Mouse (Mus musculus) left cerebral cortex, postnatal 36 days (tissue): ENCODE data around the gene Hltf. TPM values are rescaled to one million over a fixed set of nuclear protein-coding genes. Genes with fewer than 3 reads are reported as not detected.

ENCODE experiments used
- DNase-seq, 2 experiments: peaks; one replicate each; pipeline ENCODE4 v3.0.0; 2021 to 2022; ENCODE audit warnings: low spot score in 2 of 2, mixed read lengths in 1 of 2
- intact Hi-C: fragments of 180-260 bp; cut with DNase I; formaldehyde crosslinking; loops from one replicate; pipeline ENCODE4 v1.15.1; 2025
- total RNA-seq, 2 experiments: library from RNA; stranded (reverse); gene quantifications; 2 replicates each; pipeline ENCODE4 v1.2.3; 2021

Gene Hltf
- total RNA-seq, 2 experiments from 2014 or later = 16.2 to 23.9 TPM

DNA sequence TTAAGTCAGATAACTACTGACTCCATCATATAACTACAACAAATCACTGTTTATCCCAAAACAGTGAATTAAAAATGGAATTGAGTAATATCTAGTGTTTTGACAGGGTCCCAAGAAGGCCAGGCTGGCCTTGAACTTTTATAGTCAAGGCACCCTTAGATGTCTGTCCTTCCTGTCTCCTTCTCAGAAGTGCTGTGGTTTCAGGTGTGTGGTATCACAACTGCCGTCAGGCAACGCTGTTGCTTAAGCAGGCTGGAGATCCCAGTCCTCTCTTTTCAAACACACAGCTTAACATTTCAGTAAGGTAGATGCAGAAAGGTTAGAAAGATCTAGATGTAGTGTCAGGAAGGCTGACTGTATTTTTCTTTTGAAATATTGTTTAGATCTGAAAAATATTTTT is 84.5 kb downstream of the Hltf start:
- intact Hi-C loops = no loop called here
- no peak for DNase-seq

DNA sequence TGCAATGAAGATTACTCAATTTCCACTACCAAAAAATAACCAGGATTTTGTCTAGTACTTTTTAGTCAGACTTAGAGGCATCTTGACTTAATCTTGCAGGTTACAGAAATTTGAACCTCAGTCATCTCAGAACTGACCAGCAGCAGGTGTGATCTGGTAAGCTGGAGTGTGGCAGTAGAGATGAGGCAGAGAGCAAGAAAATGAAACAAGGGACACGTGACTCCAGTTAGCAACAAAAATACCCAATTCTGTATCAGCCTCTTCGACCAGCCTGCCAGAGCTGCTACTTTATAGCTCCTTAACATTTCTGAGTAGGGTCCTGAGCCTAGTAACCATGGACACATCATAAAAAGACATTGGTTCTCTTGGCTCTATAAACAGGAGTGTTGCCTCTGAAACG is 85.0 kb downstream of the Hltf start:
- intact Hi-C loops = no loop called here

DNA sequence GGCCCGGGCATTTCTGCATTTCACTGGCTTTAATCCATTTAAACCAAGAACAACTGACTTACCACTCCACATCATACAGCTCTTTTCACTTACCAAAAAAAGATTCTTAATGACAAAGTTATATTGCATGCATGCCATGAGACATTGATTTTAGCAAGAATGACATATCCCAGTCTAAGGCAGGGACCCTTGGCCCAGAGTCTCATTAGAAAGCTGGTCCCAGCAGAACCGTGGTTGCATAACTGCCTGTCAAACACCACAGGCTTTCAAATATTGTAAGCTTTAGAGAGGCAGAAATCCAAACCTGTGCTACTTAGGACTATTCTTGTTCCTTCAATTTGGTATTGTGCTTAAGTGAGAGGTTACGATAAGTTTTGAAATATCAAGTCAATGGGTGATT is 86.1 kb downstream of the Hltf start:
- intact Hi-C loops = no loop called here

More for the DNA sequence above, 85.0 kb downstream of the Hltf start:
- DNase-seq = no peak

GRCm38 (mm10) chr3:20144401-20144800 is 86.8 kb downstream of the Hltf start:
- no peak for DNase-seq
- intact Hi-C loops = no loop called here

More for the DNA sequence above, 86.1 kb downstream of the Hltf start:
- DNase-seq = no peak

DNA sequence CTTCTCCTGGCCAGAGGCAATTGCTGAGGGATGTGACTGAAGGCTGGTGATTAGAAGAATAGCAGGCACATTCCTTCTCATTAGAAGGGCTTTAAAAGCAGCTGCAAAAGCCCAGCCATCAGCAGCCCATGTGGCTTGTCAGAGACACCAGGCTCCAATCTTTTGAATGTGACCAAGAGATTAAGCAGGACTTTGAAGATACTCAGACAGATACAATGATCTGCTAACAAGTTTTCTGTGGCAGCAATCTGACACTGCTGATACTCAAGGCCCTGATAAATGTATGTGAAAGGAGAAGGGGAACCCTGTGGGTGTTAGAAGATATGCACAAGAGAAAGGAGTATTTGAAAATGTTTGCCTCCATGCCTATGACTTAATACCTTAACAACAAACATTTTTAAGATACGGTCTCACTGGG is 88.1 kb downstream of the Hltf start:
- no peak for DNase-seq
- intact Hi-C loops = no loop called here

DNA sequence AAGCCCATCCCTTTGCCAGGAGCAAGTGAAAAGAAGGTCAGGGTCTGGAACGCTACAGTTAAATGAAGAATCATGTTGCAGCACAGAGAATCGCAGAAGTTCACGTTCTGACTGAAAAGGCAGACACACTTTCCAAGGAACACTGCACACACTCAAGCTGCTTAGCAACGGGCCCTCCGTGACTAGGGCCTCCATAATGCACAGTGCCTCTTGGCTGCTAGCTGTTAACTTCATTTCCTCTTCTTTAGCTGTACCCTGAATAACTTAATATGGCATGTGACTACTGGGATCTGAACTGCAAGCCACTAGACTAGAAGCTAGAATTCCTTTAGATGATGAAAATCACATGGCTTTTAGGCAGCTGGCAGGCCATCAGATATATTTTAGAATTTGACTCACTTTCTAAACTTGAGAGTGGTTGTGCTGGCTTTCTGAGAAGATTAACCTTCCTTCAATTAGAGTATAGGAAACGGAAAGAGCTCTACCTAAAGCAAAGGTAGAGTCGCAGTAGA is 89.3 kb downstream of the Hltf start:
- DNase-seq = no peak
- intact Hi-C loops = no loop called here

DNA sequence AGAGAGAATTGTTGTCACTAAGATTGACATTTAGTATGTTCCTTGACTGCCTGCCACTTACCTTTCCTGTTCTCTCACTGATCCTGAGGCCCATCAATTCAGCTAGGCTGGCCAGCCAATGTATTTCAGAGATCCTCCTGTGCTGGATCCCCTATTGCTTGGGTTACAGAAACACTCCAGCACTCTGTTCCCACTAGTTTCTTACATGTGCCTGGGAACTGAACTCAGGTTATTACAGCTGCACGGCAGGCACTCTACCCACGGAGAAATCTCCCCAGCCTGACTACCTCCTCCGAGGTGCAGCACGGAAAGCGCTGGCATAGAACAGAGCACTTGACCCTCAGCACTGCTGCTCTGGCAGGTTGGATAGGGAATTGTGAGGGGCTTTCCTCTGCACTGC is 90.0 kb downstream of the Hltf start:
- intact Hi-C loops = no loop called here
- no peak for DNase-seq

DNA sequence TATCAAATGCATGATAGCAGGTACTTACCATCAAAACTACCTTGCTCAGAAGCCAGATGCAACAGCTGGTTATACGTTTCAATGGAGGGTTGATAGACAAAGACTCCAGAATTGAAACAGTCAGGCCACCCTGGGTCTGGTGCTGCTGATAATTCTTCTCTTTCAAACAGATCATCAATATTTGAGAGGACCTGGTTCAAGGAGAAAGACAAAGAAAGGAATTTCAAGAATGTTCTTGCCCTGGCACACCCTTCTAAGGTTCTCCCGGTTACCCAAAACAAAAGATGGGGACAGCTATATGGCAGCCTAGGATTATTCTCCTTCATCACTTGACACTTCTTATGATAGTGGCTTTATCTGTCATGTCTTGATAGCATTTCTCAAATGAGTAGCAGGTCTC is 92.9 kb downstream of the Hltf start:
- DNase-seq = no peak
- intact Hi-C loops = no loop called here

DNA sequence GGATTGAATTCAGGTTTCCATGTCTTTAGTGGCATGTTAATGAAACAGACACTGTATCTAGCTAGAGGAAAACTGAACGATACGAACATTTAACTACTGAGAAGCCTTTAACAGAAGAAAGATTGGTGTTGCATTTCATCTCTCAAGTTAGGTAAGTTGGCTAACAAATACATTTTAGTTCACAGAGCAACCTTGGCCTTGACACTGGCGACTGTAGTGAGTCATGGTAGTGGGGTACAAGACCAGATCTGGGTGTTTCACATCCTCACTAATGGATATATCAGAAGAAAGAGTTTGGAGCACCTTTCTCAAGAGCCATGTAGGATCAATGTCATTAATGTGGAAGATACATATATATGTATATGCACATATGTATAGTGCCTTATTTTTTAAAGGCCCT is 94.0 kb downstream of the Hltf start:
- intact Hi-C loops = no loop called here
- no peak for DNase-seq

DNA sequence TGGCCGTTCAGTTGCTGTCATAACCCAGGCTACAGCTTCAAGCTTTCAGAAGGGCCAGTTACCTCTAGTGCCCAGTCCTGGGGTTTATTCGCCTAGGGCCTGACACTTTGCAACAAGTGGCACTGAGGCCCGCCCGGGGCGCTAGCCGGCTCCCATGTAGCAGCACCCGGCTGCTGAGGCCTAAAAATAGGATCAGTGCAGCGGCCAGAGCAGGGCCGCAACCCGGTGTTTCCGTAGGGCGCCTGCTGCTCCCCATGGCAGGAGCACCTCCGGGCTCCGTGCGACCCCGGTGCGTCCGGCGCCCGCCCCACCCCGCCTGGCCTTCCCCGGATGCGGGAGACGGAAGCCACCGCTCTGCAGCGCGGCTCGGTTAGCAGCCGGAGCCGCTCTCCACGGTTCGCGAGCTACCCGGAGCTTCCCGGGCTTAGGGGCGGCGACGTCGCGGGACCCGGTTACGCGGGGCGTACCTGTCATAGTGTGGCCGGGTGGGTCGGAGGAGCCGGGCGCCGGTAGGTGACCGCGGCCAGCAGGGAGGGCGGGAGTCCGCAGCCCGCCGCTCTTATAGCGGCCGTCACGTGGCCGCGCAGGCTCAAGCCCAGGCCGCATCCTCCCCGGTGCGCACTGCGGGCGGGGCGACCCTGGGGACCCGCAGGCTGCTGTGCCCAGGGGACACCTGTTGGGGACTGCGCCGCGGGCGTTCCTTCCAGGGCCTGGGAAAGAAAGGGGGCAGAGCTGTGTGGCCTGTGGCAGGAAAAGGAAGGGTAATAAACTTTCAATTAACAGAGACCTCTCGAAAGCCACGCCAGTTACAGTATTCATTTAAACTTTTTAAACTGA is 97.1 kb downstream of the Hltf start, which contains the start of gene Gyg:
TSS of gene Gyg (minus strand) at position 787 of the 837 bp plus-strand sequence.
- peak; percentile 60 to 66 for DNase-seq
- intact Hi-C loops = no loop called here

DNA sequence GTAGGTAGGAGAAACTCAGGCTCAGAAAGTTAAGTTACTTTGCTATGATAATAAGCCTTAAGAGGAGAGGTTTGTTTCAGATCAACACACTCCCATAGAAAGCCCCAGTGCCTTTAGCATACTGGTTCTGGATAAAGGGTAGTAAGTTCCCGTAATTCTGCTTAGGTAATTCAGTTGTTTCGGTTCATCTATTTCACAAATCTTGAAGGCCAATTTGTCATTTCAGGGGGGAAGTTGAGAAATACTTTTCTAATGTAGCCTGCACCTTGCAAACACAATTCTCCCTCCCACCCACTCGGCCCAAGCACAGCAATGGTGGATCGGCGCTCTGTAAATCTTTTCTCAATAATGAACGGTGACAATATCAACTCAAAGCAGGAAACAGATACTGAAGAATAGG is 97.9 kb downstream of the Hltf start:
- intact Hi-C loops = no loop called here
- DNase-seq = no peak

DNA sequence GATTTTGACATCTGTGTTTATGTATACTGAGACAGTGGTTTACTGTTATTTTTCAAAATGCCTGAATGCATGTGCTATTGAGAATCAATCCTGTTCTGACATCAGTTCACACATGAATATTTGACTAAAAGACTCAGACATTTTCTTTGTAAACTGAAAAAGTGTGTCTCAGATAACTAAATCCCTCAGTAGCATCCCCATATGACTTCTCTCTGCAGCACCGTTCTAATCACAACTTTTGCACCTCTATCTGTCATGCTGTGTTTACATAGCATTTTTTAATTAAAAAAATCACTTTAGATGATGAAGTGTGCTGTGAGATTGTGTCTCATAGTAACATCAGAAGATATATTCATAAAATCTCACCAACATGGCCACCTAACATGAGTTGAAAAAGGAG is 109.9 kb downstream of the Hltf start:
- intact Hi-C loops = no loop called here
- no peak for DNase-seq

Other genes starting within 250 kb of the Hltf start
- 10 to 100 TPM in 1 of 2 experiments, 1 to 10 TPM in 1; 6.4 to 17.4 TPM for gene Cp, start 100.8 kb upstream of the Hltf start, total RNA-seq
- 10 to 100 TPM; 11.9 to 18.7 TPM for gene Hps3, start 22.5 kb upstream of the Hltf start, total RNA-seq
- gene Gyg, start 97.5 kb downstream of the Hltf start, total RNA-seq = 10 to 100 TPM; 29.1 to 32.9 TPM
- not detected for gene Cpa3, start 184.4 kb downstream of the Hltf start, total RNA-seq
- not detected for gene Cpb1, start 217.9 kb downstream of the Hltf start, total RNA-seq